Mouse (Mus musculus) kidney, adult 2 months (tissue): Measurements from ENCODE around the gene Nodal.

Source experiments
- CTCF ChIP-seq: fragments of 200-500 bp; conservative IDR thresholded peaks from 2 replicates; pipeline ENCODE4 v1.5.1; 2011; ENCODE audit warnings: low read depth, mild to moderate bottlenecking, control low read depth, low read length, moderate library complexity, mixed read lengths; ENCODE audit not compliant: insufficient read depth, insufficient read length
- POLR2A ChIP-seq: fragments of 200-500 bp; IDR thresholded peaks from one replicate; pipeline ENCODE4 v1.6.1; 2011; ENCODE audit warnings: low read depth, low read length, control low read depth

- no peak for TF ChIP-seq POLR2A
- TF ChIP-seq CTCF: no peak
These were observed 37.6 kb upstream of the Nodal start for GRCm38 (mm10) chr10:61380186-61380585.
